ENCODE assay signal across 8 mouse cellular contexts in genomic region chr1:163994721-163995608, GRCm38 (mm10). TPM values are rescaled to one million over a fixed set of nuclear protein-coding genes. Genes with fewer than 3 reads are reported as not detected.
DNase-seq lines count a peak whose midpoint lies in the region; ATAC-seq and TF ChIP-seq lines count a peak whose summit lies in the region.

Gene BC055324 (minus strand): TSS chr1:163994796.
Gene Mettl18 (plus strand): TSS chr1:163994889.

- peaks cover 31% of the 10 kb centered on the region for H3K79me2 ChIP-seq in C2C12 (ENCODE audit: control insufficient read depth, insufficient read depth)
- no peaks in the 10 kb centered on the region for H3K79me2 ChIP-seq in liver, adult 2 months (ENCODE audit: control insufficient read depth, insufficient read depth, low read length)
- peaks cover 8% of the 10 kb centered on the region for H3K79me2 ChIP-seq in myocyte (ENCODE audit: control insufficient read depth, insufficient read depth)

- peak within 1 kb of the TSS; percentile 85 for H3K9ac ChIP-seq in heart, embryonic 11.5 days (ENCODE audit: low read depth, low read length)
- H3K9ac ChIP-seq in kidney, embryonic 16.5 days (replicated peaks; ENCODE audit: low read length), result peak within 1 kb of the TSS; percentile 73
- peak within 1 kb of the TSS; percentile 79 for H3K9ac ChIP-seq in liver, adult 2 months (ENCODE audit: low read depth, low read length)

- TF ChIP-seq CTCF in C2C12 (IDR thresholded peaks at IDR 0.05; ENCODE audit: control insufficient read depth, insufficient read depth, insufficient read length), result no peak
- no peak for TF ChIP-seq CTCF in brain, embryonic 14.5 days (IDR thresholded peaks at IDR 0.05; ENCODE audit: borderline replicate concordance, extremely low read depth, insufficient read depth, insufficient read length)
- TF ChIP-seq CTCF in liver, adult 2 months (IDR thresholded peaks at IDR 0.05; ENCODE audit: low read depth, low read length), result no peak

- peak; percentile 93 for ATAC-seq in heart, embryonic 11.5 days (replicated peaks; ENCODE audit: insufficient number of reproducible peaks, low FRiP score, low TSS enrichment)
- ATAC-seq in kidney, embryonic 16.5 days (ENCODE audit: low FRiP score, low TSS enrichment), result peak; percentile 97

- peaks cover 23% of the 10 kb centered on the region for H3K79me3 ChIP-seq in C2C12 (ENCODE audit: low read depth)

- H3K4me1 ChIP-seq in erythroblast, embryonic 14.5 days (ENCODE audit: control insufficient read depth), result peaks cover 28% of the 10 kb centered on the region
- H3K4me1 ChIP-seq in heart, embryonic 11.5 days (ENCODE audit: control insufficient read depth, insufficient read depth, low read length), result peaks cover 3% of the 10 kb centered on the region; the same call in 1 of the 2 replicates
- H3K4me1 ChIP-seq in kidney, embryonic 16.5 days (ENCODE audit: insufficient read depth, low read length), result peaks cover 13% of the 10 kb centered on the region; the same call in 1 of the 2 replicates
- H3K4me1 ChIP-seq in liver, adult 2 months (ENCODE audit: control insufficient read depth, insufficient read depth, low read length), result 0 out of 2 replicates have a peak, but pooled peaks cover 3% of the 10 kb centered on the region

- H3K4me3 ChIP-seq in C2C12 (ENCODE audit: insufficient read depth, poor library complexity, severe bottlenecking) (peak within 1 kb of the TSS; percentile 61), myocyte (peak within 1 kb of the TSS; percentile 71)
- peak within 1 kb of the TSS; percentile 78 for H3K4me3 ChIP-seq in erythroblast, embryonic 14.5 days (replicated peaks)
- H3K4me3 ChIP-seq in heart, embryonic 11.5 days (ENCODE audit: low read depth, low read length), result peak within 1 kb of the TSS; percentile 88
- H3K4me3 ChIP-seq in kidney, embryonic 16.5 days (ENCODE audit: low read length), result peak within 1 kb of the TSS; percentile 87
- peak within 1 kb of the TSS; percentile 86 for H3K4me3 ChIP-seq in liver, adult 2 months (ENCODE audit: insufficient read depth, low read depth, low read length)

- TF ChIP-seq POLR2A in brain, embryonic 14.5 days (IDR thresholded peaks at IDR 0.05; ENCODE audit: borderline replicate concordance, extremely low read depth, insufficient read depth, insufficient read length, poor library complexity, severe bottlenecking), result peak; percentile 33; the same call in 1 of the 2 replicates
- TF ChIP-seq POLR2A in liver, adult 2 months (IDR thresholded peaks at IDR 0.05; ENCODE audit: extremely low read depth, insufficient read depth, low read length), result no peak
- peak; percentile 68 for TF ChIP-seq POLR2A in myocyte (IDR thresholded peaks at IDR 0.05; ENCODE audit: insufficient read length, low read depth)

- H3K27me3 ChIP-seq in C2C12 (ENCODE audit: control insufficient read depth, insufficient read depth, insufficient read length), result no peaks in the 10 kb centered on the region
- no peaks in the 10 kb centered on the region for H3K27me3 ChIP-seq in erythroblast, embryonic 14.5 days (ENCODE audit: control insufficient read depth)
- H3K27me3 ChIP-seq in heart, embryonic 11.5 days (ENCODE audit: control insufficient read depth, insufficient read depth, low read length), result no peaks in the 10 kb centered on the region
- no peaks in the 10 kb centered on the region for H3K27me3 ChIP-seq in kidney, embryonic 16.5 days (ENCODE audit: insufficient read depth, low read length)
- no peaks in the 10 kb centered on the region for H3K27me3 ChIP-seq in liver, adult 2 months (ENCODE audit: control insufficient read depth, insufficient read depth, low read length)
- H3K27me3 ChIP-seq in myocyte (ENCODE audit: control insufficient read depth, insufficient read depth, insufficient read length), result no peaks in the 10 kb centered on the region
- no peaks in the 10 kb centered on the region for H3K27me3 ChIP-seq in splenic B cell, adult 2 months (ENCODE audit: control insufficient read depth, insufficient read depth, low read length, poor library complexity, severe bottlenecking)

- peak within 1 kb of the TSS; percentile 83 for H3K4me2 ChIP-seq in heart, embryonic 11.5 days
- peak within 1 kb of the TSS; percentile 78 for H3K4me2 ChIP-seq in kidney, embryonic 16.5 days (replicated peaks; ENCODE audit: low read depth, low read length)
- H3K4me2 ChIP-seq in myocyte (ENCODE audit: low read depth), result peak within 1 kb of the TSS; percentile 87

- no peaks in the 10 kb centered on the region for H3K9me3 ChIP-seq in erythroblast, embryonic 14.5 days (ENCODE audit: control insufficient read depth, low read length)
- no peaks in the 10 kb centered on the region for H3K9me3 ChIP-seq in heart, embryonic 11.5 days (replicated peaks; ENCODE audit: control insufficient read depth, low read length)
- no peaks in the 10 kb centered on the region for H3K9me3 ChIP-seq in kidney, embryonic 16.5 days (ENCODE audit: low read length)

- peak within 1 kb of the TSS; percentile 89 for H3ac ChIP-seq in C2C12 (ENCODE audit: control insufficient read depth, insufficient read length, low read depth)
- peak within 1 kb of the TSS; percentile 39 for H3ac ChIP-seq in myocyte (ENCODE audit: control insufficient read depth, insufficient read length)

- peak within 1 kb of the TSS; percentile 79 for H3K27ac ChIP-seq in heart, embryonic 11.5 days (ENCODE audit: low read depth, low read length)
- peak within 1 kb of the TSS; percentile 65 for H3K27ac ChIP-seq in kidney, embryonic 16.5 days (ENCODE audit: low read length)
- peak within 1 kb of the TSS; percentile 63 for H3K27ac ChIP-seq in liver, adult 2 months (replicated peaks; ENCODE audit: insufficient read depth, low read depth, low read length)

- H3K36me3 ChIP-seq in C2C12 (ENCODE audit: control insufficient read depth, insufficient read depth) (no peaks in the 10 kb centered on the region), myocyte (ENCODE audit: control insufficient read depth, insufficient read depth) (peaks cover 3% of the 10 kb centered on the region)
- peaks cover 13% of the 10 kb centered on the region for H3K36me3 ChIP-seq in erythroblast, embryonic 14.5 days (ENCODE audit: control insufficient read depth)
- H3K36me3 ChIP-seq in heart, embryonic 11.5 days (ENCODE audit: control insufficient read depth, insufficient read depth, low read length), result no peaks in the 10 kb centered on the region
- H3K36me3 ChIP-seq in kidney, embryonic 16.5 days (ENCODE audit: insufficient read depth, low read length), result peaks cover 10% of the 10 kb centered on the region; the same call in 1 of the 2 replicates
- 0 out of 2 replicates have a peak, but pooled peaks cover 2% of the 10 kb centered on the region for H3K36me3 ChIP-seq in liver, adult 2 months (ENCODE audit: control insufficient read depth, insufficient read depth, low read length)
- H3K36me3 ChIP-seq in splenic B cell, adult 2 months (ENCODE audit: control insufficient read depth, insufficient read depth, low read length, poor library complexity, severe bottlenecking), result no peaks in the 10 kb centered on the region; the same call in 1 of the 2 replicates

- peak; percentile 98 for DNase-seq in brain, embryonic 14.5 days (ENCODE audit: low read depth)
- DNase-seq in liver, adult 2 months (ENCODE audit: extremely low read depth, low read depth, low spot score), result peak; percentile 82
- peak; percentile 96 for DNase-seq in splenic B cell, adult 2 months (ENCODE audit: low read depth, low spot score)

- 2% methylated on average over 43 of the region's 43 CpGs for WGBS in heart, embryonic 11.5 days (ENCODE audit: insufficient replicate concordance)
- WGBS in kidney, embryonic 16.5 days, result 4% methylated on average over 43 of the region's 43 CpGs
- 2% methylated on average over 43 of the region's 43 CpGs for WGBS in liver, adult 2 months

TF ChIP-seq in C2C12, 6 proteins besides CTCF, POLR2A, EP300 and RAD21:
- TF ChIP-seq MYOD1 (IDR thresholded peaks at IDR 0.05; ENCODE audit: control insufficient read depth, insufficient read length, low read depth), result no peak
- TF ChIP-seq MAX (IDR thresholded peaks at IDR 0.05), result peak; percentile 82

TF ChIP-seq in myocyte, 11 proteins besides CTCF, POLR2A, EP300 and RAD21:
- TF ChIP-seq E2F4 (IDR thresholded peaks at IDR 0.05; ENCODE audit: insufficient read depth) (peak; percentile 91), POLR2AphosphoS2 (IDR thresholded peaks at IDR 0.05; ENCODE audit: insufficient read length, low read depth) (peak; percentile 72), MYOG (IDR thresholded peaks at IDR 0.05; ENCODE audit: control insufficient read depth in 1 of 3, insufficient read depth in 1 of 3, insufficient read length in 2 of 3, low read depth in 2 of 3) (peak in 1 of 3 experiments; percentile 28), TCF3 (IDR thresholded peaks at IDR 0.05; ENCODE audit: insufficient read length, low read depth) (no peak)

RNA-seq across cellular contexts. Expression of gene BC055324, which starts in this region (rescaled TPM):
- polyA plus RNA-seq in C2C12 (2012; fragmentation: generic; extraction: Trizol), result 10.4 TPM
- 8.2 and 13.0 TPM in 2 replicates for polyA plus RNA-seq in brain, embryonic 14.5 days (2012; rRNA removed)
- 0.13 and 0.22 TPM in 2 replicates for polyA plus RNA-seq in erythroblast, embryonic 14.5 days (2012)
- 20.0 and 20.9 TPM in 2 replicates for polyA plus RNA-seq in heart, embryonic 11.5 days (2014; fragmentation: Nextera tagmentation; extraction: Ambion mirVana)
- 29.2 and 29.4 TPM in 2 replicates for polyA plus RNA-seq in kidney, embryonic 16.5 days (2015; fragmentation: Nextera tagmentation; extraction: Ambion mirVana)
- 0.37 and 1.1 TPM in 2 replicates for total RNA-seq in liver, adult 2 months (2014; rRNA removed)
- 0.10 and 0.19 TPM in 2 replicates for polyA plus RNA-seq in liver, adult 2 months (2012; rRNA removed)
- polyA plus RNA-seq in myocyte (2012; fragmentation: generic; extraction: Trizol), result 2.8 TPM

RNA-seq across cellular contexts. Expression of gene Mettl18, which starts in this region (rescaled TPM):
- polyA plus RNA-seq in C2C12 (2012; fragmentation: generic; extraction: Trizol) (3.0 TPM), myocyte (2012; fragmentation: generic; extraction: Trizol) (1.8 TPM)
- 3.0 and 3.5 TPM in 2 replicates for polyA plus RNA-seq in brain, embryonic 14.5 days (2012; rRNA removed)
- 0.05 TPM in 1 of 2 replicates, not detected in the other for polyA plus RNA-seq in erythroblast, embryonic 14.5 days (2012)
- 7.6 and 8.3 TPM in 2 replicates for polyA plus RNA-seq in heart, embryonic 11.5 days (2014; fragmentation: Nextera tagmentation; extraction: Ambion mirVana)
- polyA plus RNA-seq in kidney, embryonic 16.5 days (2015; fragmentation: Nextera tagmentation; extraction: Ambion mirVana), result 10.5 and 11.1 TPM in 2 replicates
- 2.7 and 3.9 TPM in 2 replicates for total RNA-seq in liver, adult 2 months (2014; rRNA removed)
- 0.42 and 0.67 TPM in 2 replicates for polyA plus RNA-seq in liver, adult 2 months (2012; rRNA removed)

Comparison
In these comparisons a context has a peak if more than half of its experiments do, and no peak if none do; other contexts are left out.
1. Peak in every context shown above with its lines: DNase-seq, ATAC-seq, H3K4me3 ChIP-seq and H3K27ac ChIP-seq.